Mouse (Mus musculus): ENCODE results near the gene Fam219b.

Fam219b gene

DNA sequence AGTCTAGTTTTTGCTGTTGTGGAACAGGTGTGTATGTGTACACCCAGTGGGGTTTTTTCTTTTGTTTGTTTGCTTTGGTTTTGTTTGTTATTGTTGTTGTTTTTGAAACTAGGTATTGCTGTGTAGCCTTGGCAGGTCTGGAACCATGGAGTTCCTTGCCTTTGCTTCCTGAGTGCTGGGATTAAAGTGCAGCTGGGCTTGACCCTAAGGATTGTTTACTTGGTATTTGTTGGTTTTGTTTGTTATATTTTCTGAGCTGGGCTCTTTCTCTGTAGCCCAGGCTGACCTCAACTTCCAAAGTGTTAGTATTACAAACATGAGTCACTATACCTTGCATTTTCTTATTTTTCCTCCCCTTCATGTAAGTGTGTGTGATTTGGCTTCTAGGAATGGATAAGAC is 10.9 kb upstream of the Fam219b start:
- no peak for DNase-seq

DNA sequence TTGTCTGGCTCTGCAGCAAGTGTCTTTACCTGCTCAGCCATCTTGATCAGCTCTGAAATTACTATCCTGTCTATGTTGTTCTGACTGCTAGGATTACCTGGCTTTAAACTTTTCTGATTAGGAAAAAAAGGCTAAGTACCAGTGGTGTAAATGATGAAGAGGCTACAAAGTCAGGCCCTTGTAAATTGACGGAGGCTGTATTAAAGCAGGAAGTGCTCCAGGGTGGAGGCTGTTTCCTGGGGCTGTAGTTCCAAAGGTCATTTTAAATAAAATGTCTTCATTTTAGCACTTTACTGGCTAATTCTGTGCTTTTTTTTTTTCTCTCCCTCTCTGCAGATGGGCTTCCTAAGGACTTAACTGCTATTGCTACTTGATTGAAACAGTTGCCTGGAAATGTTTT is 5.4 kb upstream of the Fam219b start:
- no peak for DNase-seq

DNA sequence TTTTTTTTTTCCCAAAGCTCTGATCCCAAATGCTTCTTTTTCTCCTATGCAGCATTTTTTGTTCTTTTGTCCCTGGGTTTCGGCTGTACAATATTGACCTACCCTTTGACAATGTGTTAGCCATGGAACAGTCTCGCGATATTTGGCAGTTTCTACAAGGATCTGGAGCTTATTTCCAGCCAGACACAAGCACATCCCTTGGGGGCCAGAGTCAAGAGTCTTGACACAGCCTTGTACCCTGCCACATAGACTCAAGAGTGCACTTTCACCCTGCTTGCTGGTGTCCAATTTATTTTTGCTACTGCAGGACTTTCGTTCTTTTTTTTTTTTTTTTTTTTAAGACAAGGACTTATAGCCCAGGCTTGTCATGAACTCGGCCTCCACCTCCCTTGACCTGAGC is 966 bp upstream of the Fam219b start:
- DNase-seq = no peak

GRCm38 (mm10) chr9:57537728-57538181 is 427 bp downstream of the Fam219b start:
- DNase-seq = no peak

- DNase-seq = no peak
Measured at GRCm38 (mm10) chr9:57539550-57539949, 2.2 kb downstream of the Fam219b start.

DNA sequence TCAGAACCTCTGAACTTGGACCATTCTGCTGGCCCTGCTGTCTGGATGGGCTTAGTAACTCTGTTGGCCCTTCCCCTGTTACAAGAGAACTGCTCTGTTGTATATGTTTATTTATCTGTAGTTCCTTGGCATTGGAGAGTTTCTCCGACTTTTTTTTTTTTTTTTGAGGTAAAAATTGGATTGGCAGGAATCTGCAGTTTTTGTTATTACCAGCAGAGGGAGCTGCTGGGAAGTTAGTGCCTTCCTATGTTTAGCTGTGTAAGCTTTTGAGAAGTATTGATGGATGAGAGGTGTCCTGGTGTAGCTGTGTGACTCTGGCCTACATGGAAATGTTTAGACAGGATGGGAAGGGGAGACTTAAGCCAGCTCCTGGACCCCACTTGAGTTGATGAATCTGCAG is 4.0 kb downstream of the Fam219b start:
- DNase-seq = peak; percentile 66 to 70

DNA sequence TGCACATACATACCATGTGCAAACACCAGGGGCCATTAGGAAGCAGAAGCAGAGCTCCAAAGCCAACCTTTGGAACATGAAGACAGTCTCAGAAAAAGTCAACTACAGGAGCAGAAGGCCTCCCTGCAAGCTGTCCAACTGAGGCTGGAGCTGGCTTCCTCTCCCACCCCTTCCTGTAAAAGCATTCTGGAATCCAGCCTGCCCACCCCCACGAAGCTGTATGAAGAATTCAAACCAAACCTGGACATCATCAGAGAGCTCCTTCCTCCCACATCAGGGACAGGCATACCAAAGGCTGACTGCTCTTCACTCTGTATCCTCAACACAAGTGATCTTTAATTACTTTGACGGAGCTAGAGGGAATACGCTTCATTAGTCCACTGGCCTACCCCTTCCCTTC is 6.6 kb downstream of the Fam219b start:
- no peak for DNase-seq

DNA sequence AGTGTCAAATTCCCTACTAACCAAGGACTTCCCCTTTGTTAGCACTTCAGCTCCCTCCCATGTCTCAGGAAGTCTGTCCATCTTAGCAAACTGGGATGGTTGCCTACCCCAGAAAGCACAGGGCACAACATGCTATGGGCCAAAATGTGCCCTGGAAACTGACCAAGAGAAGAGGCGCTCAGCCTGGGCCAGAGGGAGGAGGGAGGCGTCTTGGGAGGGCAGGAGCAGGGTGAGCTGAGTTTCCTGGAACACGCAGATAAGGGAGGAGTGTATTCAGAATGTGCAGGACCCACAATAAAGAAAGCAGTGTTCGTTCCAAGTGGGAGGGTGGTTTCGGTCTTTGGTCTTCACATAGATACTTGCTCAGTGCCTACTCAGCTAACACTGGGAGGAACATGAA is 10.0 kb downstream of the Fam219b start:
- no peak for DNase-seq

- DNase-seq = no peak
Measured at GRCm38 (mm10) chr9:57547869-57548268, 10.5 kb downstream of the Fam219b start.

DNA sequence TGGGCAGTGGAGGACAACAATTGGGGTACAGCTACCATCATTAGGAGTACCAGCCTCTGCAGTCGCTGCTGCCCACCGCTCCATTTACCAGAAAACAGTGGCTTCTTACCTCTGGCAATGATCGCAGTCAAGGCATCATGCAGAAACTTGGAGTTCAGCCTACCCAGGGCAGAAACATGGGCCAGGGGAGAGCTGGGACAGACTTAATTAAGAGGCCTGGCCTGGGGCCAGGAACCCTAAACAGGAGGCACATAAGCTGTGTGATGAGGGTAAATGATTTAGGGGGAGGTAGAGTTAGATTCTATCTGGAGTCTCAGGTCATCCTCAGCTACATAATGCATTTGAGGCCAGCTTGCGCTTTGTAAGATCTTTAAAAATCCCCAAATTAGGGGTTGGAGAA is 11.9 kb downstream of the Fam219b start:
- DNase-seq = no peak

DNA sequence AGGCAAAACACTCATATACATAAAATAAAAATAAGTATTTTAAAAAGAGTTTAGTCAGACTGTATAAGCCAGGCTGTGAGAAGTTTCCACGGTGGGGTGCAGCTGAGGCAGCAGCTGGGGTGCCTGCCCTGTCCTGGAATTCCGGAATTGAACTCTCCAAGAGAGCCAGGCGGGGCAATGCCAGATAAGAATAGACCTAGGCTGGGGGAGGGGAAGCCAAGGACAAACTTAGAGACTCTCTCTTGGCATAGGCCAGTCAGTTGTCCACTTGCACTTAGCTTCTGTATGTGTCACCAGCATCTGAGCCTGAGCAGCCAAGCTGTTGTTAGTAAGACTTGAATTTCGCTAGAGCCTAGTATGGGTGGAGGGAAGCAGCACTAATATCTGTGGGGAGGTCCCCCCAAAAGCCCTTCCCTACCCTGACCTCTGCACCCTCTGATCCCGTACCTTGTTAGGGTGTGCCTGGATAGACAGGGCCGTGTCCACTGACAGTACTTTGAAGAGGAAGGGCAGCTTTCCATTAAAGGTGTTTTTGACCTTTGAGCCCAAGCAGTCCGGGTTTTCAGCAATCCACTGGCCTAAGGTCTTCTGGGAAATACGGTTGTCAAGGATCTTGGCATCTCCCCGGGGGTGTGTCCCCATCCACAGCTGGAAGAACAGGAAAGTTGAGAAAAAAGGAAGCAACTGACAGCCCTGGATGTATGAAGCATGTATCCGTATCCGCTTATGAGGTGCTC is 13.0 kb downstream of the Fam219b start:
- no peak for DNase-seq

DNA sequence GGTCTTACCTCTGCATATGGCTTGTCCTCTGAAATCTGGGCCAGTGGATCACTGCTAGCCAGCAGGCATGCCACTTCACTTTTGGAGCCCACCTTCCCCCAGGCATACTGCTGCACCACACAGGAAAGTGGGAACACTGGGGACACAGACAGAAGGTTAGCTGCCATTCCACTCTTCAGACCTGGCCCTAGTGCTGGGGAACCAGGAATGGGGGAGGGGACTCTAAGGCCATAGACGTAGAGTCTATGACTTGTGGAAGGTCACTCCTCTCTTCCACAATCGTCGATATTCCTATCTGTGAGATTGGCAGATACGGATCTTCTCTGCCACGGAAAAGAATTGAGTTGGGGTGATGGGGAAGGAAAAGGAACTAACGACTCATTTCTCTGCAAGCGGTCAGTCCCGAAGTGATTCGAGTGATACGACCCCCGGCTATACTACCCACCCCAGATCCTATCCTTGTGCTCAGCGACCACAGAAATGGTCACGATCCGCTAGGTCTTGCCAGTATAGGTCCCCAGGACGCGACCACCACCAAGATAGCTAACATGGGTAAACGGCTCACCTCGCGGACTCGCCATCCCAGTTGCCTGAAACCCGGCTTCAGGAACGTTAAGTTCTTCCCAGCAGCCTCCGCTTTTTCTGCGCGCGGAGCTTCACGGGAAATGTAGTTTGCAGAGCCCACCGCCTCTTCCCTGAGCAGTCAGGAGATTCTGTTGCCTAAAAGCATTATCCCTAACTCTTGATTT is 15.0 kb downstream of the Fam219b start, which contains the start of gene Mpi:
Gene Mpi (minus strand): TSS at position 625 of the 749 bp plus-strand sequence.
- DNase-seq = peak; percentile 41 to 51

DNA sequence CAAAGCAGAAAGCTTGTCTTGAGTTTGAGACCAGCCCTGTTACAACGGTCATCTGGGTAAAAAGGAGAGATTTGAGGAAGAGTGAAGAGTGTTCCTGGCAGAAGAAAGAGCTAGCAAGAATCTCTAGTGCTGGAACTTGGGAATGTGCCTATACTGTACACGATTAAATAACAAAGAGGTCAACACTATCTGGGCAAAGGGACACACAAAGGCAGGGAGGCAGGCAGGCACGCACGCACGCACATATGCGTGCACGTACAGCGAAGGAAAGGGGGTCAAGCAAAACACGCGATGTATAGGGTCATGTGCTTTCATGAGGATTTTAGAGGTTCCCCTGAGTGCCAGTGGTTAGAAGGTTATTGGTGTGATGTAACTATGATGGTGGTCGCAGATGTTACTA is 15.8 kb downstream of the Fam219b start:
- no peak for DNase-seq

DNA sequence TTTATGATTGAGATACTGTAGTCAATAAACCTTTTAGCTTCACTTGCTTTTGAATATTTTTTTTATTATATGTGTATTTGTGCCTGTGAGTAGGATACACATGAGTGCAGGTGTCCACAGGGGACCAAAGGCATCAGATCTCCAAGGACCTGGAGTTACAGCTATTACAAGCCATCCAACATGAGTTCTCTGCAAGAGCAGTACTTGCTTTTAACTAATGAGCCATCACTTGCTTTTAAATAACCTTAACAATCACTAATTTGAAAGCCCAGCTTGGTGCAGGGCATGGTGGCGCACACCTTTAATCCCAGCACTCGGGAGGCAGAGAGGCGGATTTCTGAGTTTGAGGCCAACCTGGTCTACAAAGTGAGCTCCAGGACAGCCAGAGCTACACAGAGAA is 17.4 kb downstream of the Fam219b start:
- DNase-seq = no peak

DNA sequence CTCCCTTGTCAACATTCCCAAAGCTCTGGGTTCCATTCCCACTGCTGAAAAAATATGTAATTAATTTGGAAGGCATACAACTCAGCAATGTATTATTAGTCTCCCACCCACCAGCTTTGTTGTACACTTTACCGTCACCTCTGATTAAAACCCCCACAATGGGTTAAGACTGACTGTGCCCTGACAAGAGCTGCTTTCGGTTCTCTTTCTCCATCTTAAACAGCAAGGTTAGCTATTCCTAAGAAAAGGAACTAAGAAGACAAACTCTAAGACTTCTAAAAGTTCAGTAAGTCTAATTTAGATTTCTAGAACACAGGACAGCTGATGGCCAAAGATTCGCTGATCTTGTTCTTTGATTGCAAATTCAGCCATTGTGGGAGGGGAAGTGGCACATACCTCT is 19.9 kb downstream of the Fam219b start:
- no peak for DNase-seq

DNA sequence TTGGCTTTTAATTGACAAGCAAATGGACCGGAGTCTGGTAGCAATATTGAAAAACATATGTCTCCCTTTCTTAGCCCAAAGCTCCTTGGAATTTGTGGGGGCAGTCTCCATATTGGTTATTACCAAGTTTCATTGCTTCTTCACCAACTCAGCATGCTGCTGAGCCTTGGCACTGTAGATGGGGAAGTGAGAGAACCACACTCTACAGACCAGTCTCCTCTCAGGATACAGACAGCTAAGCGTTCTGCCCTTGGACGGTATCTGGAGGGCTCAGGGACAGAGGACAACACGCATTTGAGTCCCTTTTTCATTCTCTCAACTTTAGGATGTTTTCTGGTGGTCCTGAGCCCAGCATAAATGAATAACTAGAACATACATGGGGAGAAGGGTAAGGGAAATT is 21.3 kb downstream of the Fam219b start:
- DNase-seq = peak in 1 of 2 experiments; percentile 14

DNA sequence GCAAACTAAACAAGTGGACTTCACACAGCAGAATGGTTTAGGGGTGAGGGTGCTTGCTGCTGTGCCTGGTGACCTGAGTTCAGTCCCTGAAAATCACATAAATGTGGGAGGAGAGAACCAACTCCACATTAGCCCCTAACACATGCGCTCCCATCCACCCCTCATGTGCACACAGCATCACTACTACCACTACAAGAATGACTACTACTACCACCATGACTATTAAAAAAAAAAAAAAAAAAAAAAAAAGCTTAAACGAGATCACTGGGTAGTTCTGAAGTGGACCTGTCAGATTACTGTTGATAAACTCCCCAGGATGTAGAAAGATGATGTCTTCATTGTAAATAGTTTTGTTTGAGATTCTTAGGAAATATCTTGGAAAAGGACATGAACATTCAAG is 22.2 kb downstream of the Fam219b start:
- no peak for DNase-seq

GRCm38 (mm10) chr9:57560263-57560662 is 22.9 kb downstream of the Fam219b start:
- DNase-seq = no peak

GRCm38 (mm10) chr9:57560861-57561710 is 23.8 kb downstream of the Fam219b start, which contains the start of gene Scamp2:
Scamp2 (plus strand) TSS chr9:57560943.
- DNase-seq = peak; percentile 96 to 97

- peak; percentile 65 to 72 for DNase-seq
Measured at GRCm38 (mm10) chr9:57561711-57562099, 24.4 kb downstream of the Fam219b start.

DNA sequence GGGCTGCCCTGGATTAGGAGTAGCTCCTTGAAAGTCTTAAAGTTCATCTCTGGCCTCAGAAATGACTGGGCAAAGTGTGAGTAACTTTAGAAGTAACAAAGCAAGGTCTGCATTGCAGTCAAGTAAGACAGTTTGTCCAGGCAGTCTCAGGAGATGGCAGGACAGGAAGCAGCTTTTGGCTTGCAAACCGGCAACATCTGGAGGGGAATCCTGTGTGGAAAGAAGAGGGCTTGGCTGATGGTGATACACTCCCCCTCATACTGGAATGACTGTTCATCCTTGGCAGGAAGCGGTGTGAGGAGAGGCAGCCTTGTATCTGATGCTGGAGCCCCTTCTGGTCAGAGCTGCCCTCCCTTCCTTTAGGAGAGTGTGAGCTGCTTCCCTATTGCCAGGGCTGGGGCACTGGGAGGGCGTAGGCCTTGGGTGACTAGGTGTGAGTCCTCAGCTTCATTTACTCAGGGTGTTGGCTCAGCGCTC is 25.6 kb downstream of the Fam219b start:
- no peak for DNase-seq

- DNase-seq = no peak
Measured at GRCm38 (mm10) chr9:57564609-57565008, 27.3 kb downstream of the Fam219b start.

- DNase-seq = peak in 1 of 2 experiments; percentile 7
Measured at GRCm38 (mm10) chr9:57565741-57566221, 28.5 kb downstream of the Fam219b start.
